Mouse (Mus musculus) heart, adult 2 months (tissue): ENCODE measurements at regions not wholly inside any gene's neighbourhood (a gene's known extent, or its start where the extent isn't known, plus 50 kb on each side); places are given as distances from the start of the nearest gene placed in this dataset.

ENCODE experiments used
- DNase-seq, 2 experiments: peaks; one replicate each; pipeline ENCODE4 v3.0.0; 2021
- H3K27ac ChIP-seq: fragments of 200-600 bp; 2 replicates; pipeline ENCODE4 v1.8.1; 2022
- H3K27me3 ChIP-seq: fragments of 200-500 bp; 2 replicates; pipeline ENCODE4 v1.6.1; 2012; ENCODE audit warnings: mild to moderate bottlenecking, low read length, inconsistent platforms, mixed read lengths; ENCODE audit not compliant: control insufficient read depth, insufficient read depth
- H3K36me3 ChIP-seq: fragments of 200-500 bp; 2 replicates; pipeline ENCODE4 v1.6.1; 2012; ENCODE audit warnings: low read length, inconsistent platforms; ENCODE audit not compliant: control insufficient read depth, insufficient read depth
- H3K4me1 ChIP-seq: fragments of 200-500 bp; 2 replicates; pipeline ENCODE4 v1.6.1; 2011; ENCODE audit warnings: low read length; ENCODE audit not compliant: control insufficient read depth, insufficient read depth
- H3K4me3 ChIP-seq: fragments of 200-600 bp; 2 replicates; pipeline ENCODE4 v1.8.1; 2022
- H3K79me2 ChIP-seq: fragments of 200-500 bp; replicated peaks from 2 replicates; pipeline ENCODE4 v1.6.1; 2012; ENCODE audit warnings: mild to moderate bottlenecking, inconsistent platforms, low read length, moderate library complexity, mixed read lengths; ENCODE audit not compliant: control insufficient read depth, insufficient read depth
- H3K9ac ChIP-seq: fragments of 200-500 bp; 2 replicates; pipeline ENCODE4 v1.6.1; 2012; ENCODE audit warnings: low read depth, mild to moderate bottlenecking, control low read depth, inconsistent platforms, low read length, mixed read lengths
- CTCF ChIP-seq: fragments of 200-600 bp; IDR thresholded peaks from 2 replicates; pipeline ENCODE4 v1.8.1; 2022; ENCODE audit warnings: antibody characterized with exemption, mild to moderate bottlenecking, moderate library complexity
- EP300 ChIP-seq: fragments of 200-500 bp; IDR thresholded peaks from 2 replicates; pipeline ENCODE4 v1.6.1; 2011; ENCODE audit warnings: low read depth, low read length, control low read depth; ENCODE audit not compliant: insufficient read depth
- POLR2A ChIP-seq: fragments of 200-500 bp; IDR thresholded peaks from 2 replicates; pipeline ENCODE4 v1.6.1; 2011; ENCODE audit warnings: mild to moderate bottlenecking, low read depth, low read length, control low read depth; ENCODE audit not compliant: insufficient read depth
- WGBS: fragments of 180-500 bp; shearing (Covaris S2); methylation state at CpG from one replicate; pipeline ENCODE4 v1.1.7; 2018; 5-methylcytosine and 5-hydroxymethylcytosine counted together
- intact Hi-C: fragments of 180-260 bp; cut with DNase I; formaldehyde crosslinking; loops from one replicate; pipeline ENCODE4 v1.15.1; 2025

DNA sequence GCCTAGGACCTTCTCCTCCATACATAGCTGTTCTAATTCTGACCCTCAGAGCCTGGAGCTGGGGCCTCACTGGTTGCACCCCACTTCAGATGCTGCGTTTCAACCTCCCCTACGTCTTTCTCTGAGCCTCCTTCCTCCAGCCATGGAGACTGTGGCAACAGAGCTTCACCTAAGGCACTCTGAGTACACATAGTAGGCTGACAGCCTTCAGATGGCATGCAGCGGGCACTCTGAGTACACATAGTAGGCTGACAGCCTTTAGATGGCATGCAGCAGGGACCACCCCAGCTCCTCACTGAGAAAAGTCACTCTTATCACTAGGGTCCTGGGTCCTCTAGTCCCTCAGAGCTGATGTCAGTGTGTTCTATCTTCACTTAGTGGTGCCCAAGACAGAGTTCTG is 86.3 kb upstream of the Mvb12b start:
- no peak overlapping the region for H3K9ac ChIP-seq
- TF ChIP-seq CTCF (no peak), POLR2A (no peak), EP300 (no peak)
- 85% methylated on average over 3 of the region's 3 CpGs for WGBS
- intact Hi-C loops, result loop anchor here (5.0 kb wide), 3 partner anchors 152 to 548 kb away; no protein-coding TSS in a partner anchor
- no peak overlapping the region for H3K4me3 ChIP-seq
- DNase-seq, result no peak
- H3K27me3 ChIP-seq, result no peaks in the 10 kb centered on the region
- no peaks in the 10 kb centered on the region for H3K79me2 ChIP-seq
- H3K36me3 ChIP-seq, result no peaks in the 10 kb centered on the region
- H3K27ac ChIP-seq, result no peak overlapping the region
- H3K4me1 ChIP-seq, result no peaks in the 10 kb centered on the region

DNA sequence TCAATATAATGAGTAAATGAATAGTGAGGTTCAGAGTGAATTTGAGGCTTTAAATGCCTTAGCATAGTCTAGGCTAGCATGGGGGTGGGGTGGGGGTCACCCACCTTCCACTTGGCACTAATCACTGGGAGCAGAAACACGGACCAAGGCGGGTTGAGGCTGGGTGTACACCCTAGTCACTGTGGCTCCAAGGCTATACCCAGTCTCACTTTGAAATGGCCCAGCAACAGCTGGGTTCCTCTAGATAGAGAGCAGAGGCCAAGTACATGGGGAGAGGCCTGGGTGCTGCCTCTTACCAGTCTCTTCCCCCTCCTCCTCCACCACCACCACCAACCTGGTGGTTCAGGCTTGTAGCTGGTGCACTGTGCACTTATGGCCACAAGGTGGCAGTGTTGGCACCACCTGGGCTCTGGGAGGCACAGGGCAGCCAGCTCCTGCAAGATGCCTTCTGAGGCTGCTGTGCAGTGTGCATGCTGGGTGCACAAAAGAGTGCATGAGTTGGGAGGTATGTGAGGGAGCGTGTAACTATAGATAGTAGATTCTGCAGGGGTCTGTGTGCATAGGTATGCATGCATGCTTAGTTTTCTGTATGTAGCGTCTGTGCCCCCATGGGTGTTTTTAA is 85.6 kb upstream of the Mvb12b start:
- intact Hi-C loops, result loop anchor here (1.0 to 5.0 kb wide), 4 partner anchors 151 to 666 kb away; no protein-coding TSS in a partner anchor
- no peak for TF ChIP-seq CTCF
- TF ChIP-seq POLR2A, result no peak
- TF ChIP-seq EP300, result 0 out of 2 replicates have a peak, but pooled peaks have one; percentile 62
- DNase-seq, result peak; percentile 64 to 80
- no peaks in the 10 kb centered on the region for H3K79me2 ChIP-seq
- H3K27me3 ChIP-seq, result no peaks in the 10 kb centered on the region
- no peak overlapping the region for H3K9ac ChIP-seq
- H3K27ac ChIP-seq, result no peak overlapping the region
- H3K4me3 ChIP-seq, result no peak overlapping the region
- H3K4me1 ChIP-seq, result no peaks in the 10 kb centered on the region
- H3K36me3 ChIP-seq, result no peaks in the 10 kb centered on the region
- 75% methylated on average over 4 of the region's 4 CpGs for WGBS

GRCm38 (mm10) chr2:33966984-33967421 is 79.3 kb upstream of the Mvb12b start:
- H3K36me3 ChIP-seq, result no peaks in the 10 kb centered on the region
- no peak overlapping the region for H3K4me3 ChIP-seq
- TF ChIP-seq POLR2A (no peak), EP300 (no peak), CTCF (no peak)
- intact Hi-C loops, result no loop called here
- H3K9ac ChIP-seq, result no peak overlapping the region
- no peaks in the 10 kb centered on the region; the same call in 1 of the 2 replicates for H3K4me1 ChIP-seq
- WGBS, result 32% methylated on average over 7 of the region's 7 CpGs
- peaks cover 5% of the 10 kb centered on the region; the same call in 1 of the 2 replicates for H3K27me3 ChIP-seq
- DNase-seq, result peak in 1 of 2 experiments; percentile 24
- no peak overlapping the region for H3K27ac ChIP-seq
- no peaks in the 10 kb centered on the region for H3K79me2 ChIP-seq

DNA sequence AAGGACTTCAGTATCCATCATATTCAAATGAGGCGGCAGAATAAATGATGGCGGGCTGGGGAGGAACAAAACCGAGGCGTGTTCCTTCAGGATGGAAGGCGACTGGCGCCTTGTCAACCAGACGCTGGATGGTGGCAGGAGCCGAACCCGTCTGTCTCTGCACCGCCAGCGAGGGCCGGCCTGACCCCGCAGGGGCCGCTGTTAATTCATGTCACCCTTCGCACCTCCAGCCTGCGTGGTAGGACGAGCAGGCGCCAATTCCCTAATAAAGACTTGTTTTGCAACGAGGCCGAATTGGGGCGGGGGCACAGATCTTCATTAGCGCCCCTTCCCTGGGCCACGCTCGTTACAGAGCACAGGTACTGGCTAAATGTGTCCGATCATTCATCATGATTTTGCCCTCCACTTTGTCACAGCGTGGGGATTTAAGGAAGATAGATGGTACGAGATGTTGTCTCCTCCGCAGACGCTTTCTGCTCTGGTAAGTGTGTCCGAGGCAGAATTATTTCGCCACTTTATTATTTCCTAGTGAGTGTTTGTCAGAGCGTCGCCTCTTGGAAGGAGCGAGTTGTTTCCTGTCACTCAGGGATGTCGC is 78.7 kb upstream of the Mvb12b start:
- intact Hi-C loops, result no loop called here
- no peak overlapping the region for H3K9ac ChIP-seq
- no peaks in the 10 kb centered on the region for H3K79me2 ChIP-seq
- peaks cover 5% of the 10 kb centered on the region; the same call in 1 of the 2 replicates for H3K27me3 ChIP-seq
- no peak for DNase-seq
- H3K27ac ChIP-seq, result no peak overlapping the region
- WGBS, result 29% methylated on average over 35 of the region's 35 CpGs
- TF ChIP-seq CTCF (no peak), EP300 (no peak), POLR2A (no peak)
- H3K4me1 ChIP-seq, result no peaks in the 10 kb centered on the region; the same call in 1 of the 2 replicates
- H3K4me3 ChIP-seq, result no peak overlapping the region
- H3K36me3 ChIP-seq, result no peaks in the 10 kb centered on the region

- TF ChIP-seq CTCF (no peak), EP300 (no peak), POLR2A (no peak)
- Histone ChIP-seq H3K36me3 (no peaks in the 10 kb centered on the region), H3K27ac (no peak overlapping the region), H3K9ac (no peak overlapping the region), H3K27me3 (peaks cover 5% of the 10 kb centered on the region; the same call in 1 of the 2 replicates), H3K4me3 (no peak overlapping the region), H3K79me2 (no peaks in the 10 kb centered on the region), H3K4me1 (no peaks in the 10 kb centered on the region; the same call in 1 of the 2 replicates)
- intact Hi-C loops, result no loop called here
- DNase-seq, result no peak
- WGBS, result 71% methylated on average over 5 of the region's 5 CpGs
Observed at GRCm38 (mm10) chr2:33964096-33964495, 76.3 kb upstream of the Mvb12b start.
